Mouse (Mus musculus): ENCODE measurements around the gene Trabd. TPM values are rescaled to one million over a fixed set of nuclear protein-coding genes. Genes with fewer than 3 reads are reported as not detected.

Trabd gene
- polyA plus RNA-seq, 1 experiment from 2014 or later = 49.3 TPM

GRCm38 (mm10) chr15:89110147-89110546, 35.2 kb downstream of the Trabd start:
- Histone ChIP-seq H3K36me3 (ENCODE audit: control insufficient read depth, insufficient read depth, low read length) (peaks cover 78% of the 10 kb centered on the region), H3K27ac (ENCODE audit: low read depth, low read length) (no peak overlapping the region), H3K27me3 (ENCODE audit: control insufficient read depth, insufficient read depth, low read length) (no peaks in the 10 kb centered on the region), H3K4me3 (ENCODE audit: low read length) (no peak overlapping the region), H3K4me2 (replicated peaks; ENCODE audit: low read depth, low read length) (no peak overlapping the region), H3K9me3 (ENCODE audit: control insufficient read depth, low read length) (no peaks in the 10 kb centered on the region), H3K9ac (ENCODE audit: low read depth, low read length) (no peak overlapping the region), H3K4me1 (ENCODE audit: control insufficient read depth, insufficient read depth, low read length) (no peaks in the 10 kb centered on the region)
- 83% methylated on average over 9 of the region's 9 CpGs for WGBS
- no peak for ATAC-seq (ENCODE audit: low FRiP score, low TSS enrichment)

GRCm38 (mm10) chr15:89118007-89118406, 43.1 kb downstream of the Trabd start:
- no peak for ATAC-seq (ENCODE audit: low FRiP score, low TSS enrichment)
- no peak overlapping the region for H3K27ac ChIP-seq (ENCODE audit: low read depth, low read length)
- peaks cover 15% of the 10 kb centered on the region; the same call in 1 of the 2 replicates for H3K4me1 ChIP-seq (ENCODE audit: control insufficient read depth, insufficient read depth, low read length)
- H3K9ac ChIP-seq (ENCODE audit: low read depth, low read length) = no peak overlapping the region
- H3K9me3 ChIP-seq (ENCODE audit: control insufficient read depth, low read length) = no peaks in the 10 kb centered on the region
- H3K4me2 ChIP-seq (replicated peaks; ENCODE audit: low read depth, low read length) = no peak overlapping the region
- no peak overlapping the region for H3K4me3 ChIP-seq (ENCODE audit: low read length)
- H3K27me3 ChIP-seq (ENCODE audit: control insufficient read depth, insufficient read depth, low read length) = no peaks in the 10 kb centered on the region
- peaks cover 46% of the 10 kb centered on the region for H3K36me3 ChIP-seq (ENCODE audit: control insufficient read depth, insufficient read depth, low read length)

GRCm38 (mm10) chr15:89122649-89123366, 47.9 kb downstream of the Trabd start, which contains the start of gene Tubgcp6:
Gene Tubgcp6, minus strand, starts transcription at chr15:89123112.
- Histone ChIP-seq H3K27ac (ENCODE audit: low read depth, low read length) (peak within 1 kb of the TSS; percentile 65; the same call in 1 of the 2 replicates), H3K27me3 (ENCODE audit: control insufficient read depth, insufficient read depth, low read length) (no peaks in the 10 kb centered on the region), H3K4me1 (ENCODE audit: control insufficient read depth, insufficient read depth, low read length) (peaks cover 27% of the 10 kb centered on the region; the same call in 1 of the 2 replicates), H3K36me3 (ENCODE audit: control insufficient read depth, insufficient read depth, low read length) (peaks cover 17% of the 10 kb centered on the region; the same call in 1 of the 2 replicates), H3K9ac (ENCODE audit: low read depth, low read length) (peak within 1 kb of the TSS; percentile 84), H3K9me3 (ENCODE audit: control insufficient read depth, low read length) (no peaks in the 10 kb centered on the region), H3K4me3 (ENCODE audit: low read length) (peak within 1 kb of the TSS; percentile 85), H3K4me2 (replicated peaks; ENCODE audit: low read depth, low read length) (peak within 1 kb of the TSS; percentile 80)
- peak; percentile 84 for ATAC-seq (ENCODE audit: low FRiP score, low TSS enrichment)
- under 1% methylated on average over 47 of the region's 47 CpGs for WGBS

- Histone ChIP-seq H3K36me3 (ENCODE audit: control insufficient read depth, insufficient read depth, low read length) (peaks cover 9% of the 10 kb centered on the region; the same call in 1 of the 2 replicates), H3K27me3 (ENCODE audit: control insufficient read depth, insufficient read depth, low read length) (no peaks in the 10 kb centered on the region), H3K4me1 (ENCODE audit: control insufficient read depth, insufficient read depth, low read length) (peaks cover 31% of the 10 kb centered on the region; the same call in 1 of the 2 replicates), H3K9ac (ENCODE audit: low read depth, low read length) (peak overlapping the region; percentile 84), H3K9me3 (ENCODE audit: control insufficient read depth, low read length) (no peaks in the 10 kb centered on the region), H3K4me2 (replicated peaks; ENCODE audit: low read depth, low read length) (peak overlapping the region; percentile 80), H3K27ac (ENCODE audit: low read depth, low read length) (peak overlapping the region; percentile 65; the same call in 1 of the 2 replicates), H3K4me3 (ENCODE audit: low read length) (peak overlapping the region; percentile 85)
- WGBS = 22% methylated on average over 11 of the region's 11 CpGs
- ATAC-seq (ENCODE audit: low FRiP score, low TSS enrichment) = peak; percentile 5; the same call in 1 of the 2 replicates
Measured at GRCm38 (mm10) chr15:89123595-89123994, 48.7 kb downstream of the Trabd start.

- Histone ChIP-seq H3K9ac (ENCODE audit: low read depth, low read length) (peak overlapping the region; percentile 84; the same call in 1 of the 2 replicates), H3K36me3 (ENCODE audit: control insufficient read depth, insufficient read depth, low read length) (0 out of 2 replicates have a peak, but pooled peaks cover 5% of the 10 kb centered on the region), H3K27me3 (ENCODE audit: control insufficient read depth, insufficient read depth, low read length) (no peaks in the 10 kb centered on the region), H3K4me1 (ENCODE audit: control insufficient read depth, insufficient read depth, low read length) (peaks cover 31% of the 10 kb centered on the region; the same call in 1 of the 2 replicates), H3K4me2 (replicated peaks; ENCODE audit: low read depth, low read length) (no peak overlapping the region), H3K27ac (ENCODE audit: low read depth, low read length) (no peak overlapping the region), H3K4me3 (ENCODE audit: low read length) (no peak overlapping the region), H3K9me3 (ENCODE audit: control insufficient read depth, low read length) (no peaks in the 10 kb centered on the region)
- no peak for ATAC-seq (ENCODE audit: low FRiP score, low TSS enrichment)
- WGBS = 99% methylated on average over 3 of the region's 3 CpGs
Measured at GRCm38 (mm10) chr15:89124312-89124711, 49.4 kb downstream of the Trabd start.

GRCm38 (mm10) chr15:89125351-89125750, 50.4 kb downstream of the Trabd start:
- Histone ChIP-seq H3K4me2 (replicated peaks; ENCODE audit: low read depth, low read length) (no peak overlapping the region), H3K36me3 (ENCODE audit: control insufficient read depth, insufficient read depth, low read length) (0 out of 2 replicates have a peak, but pooled peaks cover under 1% of the 10 kb centered on the region)

GRCm38 (mm10) chr15:89126622-89127021, 51.7 kb downstream of the Trabd start:
- 93% methylated on average over 8 of the region's 8 CpGs for WGBS
- Histone ChIP-seq H3K9ac (ENCODE audit: low read depth, low read length) (no peak overlapping the region), H3K27me3 (ENCODE audit: control insufficient read depth, insufficient read depth, low read length) (no peaks in the 10 kb centered on the region), H3K4me1 (ENCODE audit: control insufficient read depth, insufficient read depth, low read length) (peaks cover 20% of the 10 kb centered on the region; the same call in 1 of the 2 replicates), H3K9me3 (ENCODE audit: control insufficient read depth, low read length) (no peaks in the 10 kb centered on the region), H3K4me2 (replicated peaks; ENCODE audit: low read depth, low read length) (no peak overlapping the region), H3K36me3 (ENCODE audit: control insufficient read depth, insufficient read depth, low read length) (no peaks in the 10 kb centered on the region), H3K27ac (ENCODE audit: low read depth, low read length) (no peak overlapping the region), H3K4me3 (ENCODE audit: low read length) (no peak overlapping the region)
- ATAC-seq (ENCODE audit: low FRiP score, low TSS enrichment) = no peak

More at GRCm38 (mm10) chr15:89125351-89125750, 50.4 kb downstream of the Trabd start:
- 92% methylated on average over 9 of the region's 9 CpGs for WGBS
- H3K4me1 ChIP-seq (ENCODE audit: control insufficient read depth, insufficient read depth, low read length) = peaks cover 30% of the 10 kb centered on the region; the same call in 1 of the 2 replicates
- H3K9ac ChIP-seq (ENCODE audit: low read depth, low read length) = no peak overlapping the region
- no peak overlapping the region for H3K27ac ChIP-seq (ENCODE audit: low read depth, low read length)
- ATAC-seq (ENCODE audit: low FRiP score, low TSS enrichment) = no peak
- H3K27me3 ChIP-seq (ENCODE audit: control insufficient read depth, insufficient read depth, low read length) = no peaks in the 10 kb centered on the region
- H3K9me3 ChIP-seq (ENCODE audit: control insufficient read depth, low read length) = no peaks in the 10 kb centered on the region
- no peak overlapping the region for H3K4me3 ChIP-seq (ENCODE audit: low read length)

- WGBS = 82% methylated on average over 8 of the region's 8 CpGs
- Histone ChIP-seq H3K4me2 (replicated peaks; ENCODE audit: low read depth, low read length) (peak overlapping the region; percentile 72), H3K4me1 (ENCODE audit: control insufficient read depth, insufficient read depth, low read length) (peaks cover 16% of the 10 kb centered on the region; the same call in 1 of the 2 replicates), H3K4me3 (ENCODE audit: low read length) (peak overlapping the region; percentile 62), H3K36me3 (ENCODE audit: control insufficient read depth, insufficient read depth, low read length) (no peaks in the 10 kb centered on the region), H3K9me3 (ENCODE audit: control insufficient read depth, low read length) (no peaks in the 10 kb centered on the region), H3K27me3 (ENCODE audit: control insufficient read depth, insufficient read depth, low read length) (no peaks in the 10 kb centered on the region), H3K27ac (ENCODE audit: low read depth, low read length) (no peak overlapping the region), H3K9ac (ENCODE audit: low read depth, low read length) (peak overlapping the region; percentile 65; the same call in 1 of the 2 replicates)
- no peak for ATAC-seq (ENCODE audit: low FRiP score, low TSS enrichment)
Measured at GRCm38 (mm10) chr15:89127364-89127940, 52.5 kb downstream of the Trabd start.
